Mouse (Mus musculus) kidney, adult 2 months (tissue): ENCODE data around the gene Dgkb. TPM values are rescaled to one million over a fixed set of nuclear protein-coding genes. Genes with fewer than 3 reads are reported as not detected.
A peak's percentile ranks its signal among the peaks of the same experiment; 100 is the strongest.

Experiments used
- DNase-seq: peaks from one replicate; pipeline ENCODE4 v3.0.0; 2021
- H3K27ac ChIP-seq: fragments of 200-500 bp; 2 replicates; pipeline ENCODE4 v1.5.1; 2012; ENCODE audit warnings: low read depth, low read length, control low read depth, inconsistent platforms; ENCODE audit not compliant: insufficient read depth
- H3K27me3 ChIP-seq: fragments of 200-500 bp; replicated peaks from 2 replicates; pipeline ENCODE4 v1.6.1; 2012; ENCODE audit warnings: mild to moderate bottlenecking, moderate library complexity, low read length, inconsistent platforms; ENCODE audit not compliant: control insufficient read depth, insufficient read depth
- H3K36me3 ChIP-seq: fragments of 200-500 bp; 2 replicates; pipeline ENCODE4 v1.6.1; 2012; ENCODE audit warnings: mild to moderate bottlenecking, moderate library complexity, low read length, inconsistent platforms; ENCODE audit not compliant: control insufficient read depth, insufficient read depth
- H3K4me1 ChIP-seq: fragments of 200-500 bp; 2 replicates; pipeline ENCODE4 v1.6.1; 2011; ENCODE audit warnings: low read length; ENCODE audit not compliant: control insufficient read depth, insufficient read depth
- H3K4me3 ChIP-seq: fragments of 200-500 bp; 2 replicates; pipeline ENCODE4 v1.5.1; 2011; ENCODE audit warnings: mild to moderate bottlenecking, low read depth, low read length, control low read depth; ENCODE audit not compliant: insufficient read depth
- CTCF ChIP-seq: fragments of 200-500 bp; conservative IDR thresholded peaks from 2 replicates; pipeline ENCODE4 v1.5.1; 2011; ENCODE audit warnings: low read depth, mild to moderate bottlenecking, control low read depth, low read length, moderate library complexity, mixed read lengths; ENCODE audit not compliant: insufficient read depth, insufficient read length
- POLR2A ChIP-seq: fragments of 200-500 bp; IDR thresholded peaks from one replicate; pipeline ENCODE4 v1.6.1; 2011; ENCODE audit warnings: low read depth, low read length, control low read depth
- WGBS: fragments of 180-500 bp; shearing (Covaris S2); methylation state at CpG from one replicate; pipeline ENCODE4 v1.1.7; 2018; 5-methylcytosine and 5-hydroxymethylcytosine counted together
- polyA plus RNA-seq: library from polyadenylated mRNA; depleted of rRNA; stranded (reverse); fragments of >200 nt; gene quantifications from 2 replicates; pipeline ENCODE4 v1.2.3, GENCODE M21; 2012

Dgkb gene
- polyA plus RNA-seq, 1 experiment = 0.42 TPM

GRCm38 (mm10) chr12:38130209-38130915 lies 312.8 kb downstream of the Dgkb start:
- peak; percentile 14 for DNase-seq
- TF ChIP-seq POLR2A = no peak
- TF ChIP-seq CTCF = peak; percentile 25; the same call in 1 of the 2 replicates
- Histone ChIP-seq H3K36me3 (no peaks in the 10 kb centered on the region), H3K4me3 (no peak overlapping the region), H3K27ac (no peak overlapping the region), H3K4me1 (no peaks in the 10 kb centered on the region), H3K27me3 (no peaks in the 10 kb centered on the region)
- WGBS = 59% methylated on average over 9 of the region's 9 CpGs

- DNase-seq = no peak
- Histone ChIP-seq H3K4me3 (no peak overlapping the region), H3K4me1 (no peaks in the 10 kb centered on the region), H3K27ac (no peak overlapping the region), H3K36me3 (no peaks in the 10 kb centered on the region), H3K27me3 (no peaks in the 10 kb centered on the region)
- TF ChIP-seq POLR2A = no peak
- 75% methylated on average over 5 of the region's 5 CpGs for WGBS
Observed at GRCm38 (mm10) chr12:38136379-38136778, 318.9 kb downstream of the Dgkb start.

GRCm38 (mm10) chr12:38140039-38140438 lies 322.5 kb downstream of the Dgkb start:
- Histone ChIP-seq H3K4me1 (no peaks in the 10 kb centered on the region), H3K27me3 (no peaks in the 10 kb centered on the region), H3K27ac (no peak overlapping the region), H3K36me3 (no peaks in the 10 kb centered on the region), H3K4me3 (no peak overlapping the region)
- DNase-seq = peak; percentile 17
- no peak for TF ChIP-seq POLR2A
- TF ChIP-seq CTCF = no peak

- H3K4me3 ChIP-seq = no peak overlapping the region
- no peak for TF ChIP-seq POLR2A
- no peak for TF ChIP-seq CTCF
- H3K27ac ChIP-seq = no peak overlapping the region
- DNase-seq = no peak
- no peaks in the 10 kb centered on the region for H3K4me1 ChIP-seq
- H3K27me3 ChIP-seq = no peaks in the 10 kb centered on the region
- H3K36me3 ChIP-seq = no peaks in the 10 kb centered on the region
- 65% methylated on average over 1 of the region's 1 CpGs for WGBS
Observed at GRCm38 (mm10) chr12:38232665-38233064, 415.1 kb downstream of the Dgkb start.

- H3K4me3 ChIP-seq = no peak overlapping the region
- TF ChIP-seq POLR2A (no peak), CTCF (no peak)
- DNase-seq = no peak
Observed at GRCm38 (mm10) chr12:38268856-38269255, 451.3 kb downstream of the Dgkb start.

GRCm38 (mm10) chr12:38301497-38301896 lies 484.0 kb downstream of the Dgkb start:
- Histone ChIP-seq H3K27ac (no peak overlapping the region), H3K4me3 (no peak overlapping the region), H3K36me3 (no peaks in the 10 kb centered on the region), H3K4me1 (no peaks in the 10 kb centered on the region), H3K27me3 (no peaks in the 10 kb centered on the region)
- no peak for DNase-seq
- WGBS = 46% methylated on average over 1 of the region's 1 CpGs
- no peak for TF ChIP-seq POLR2A
- no peak for TF ChIP-seq CTCF

More at GRCm38 (mm10) chr12:38268856-38269255, 451.3 kb downstream of the Dgkb start:
- no peaks in the 10 kb centered on the region for H3K36me3 ChIP-seq
- H3K27me3 ChIP-seq = no peaks in the 10 kb centered on the region
- H3K27ac ChIP-seq = no peak overlapping the region
- no peaks in the 10 kb centered on the region for H3K4me1 ChIP-seq

- H3K36me3 ChIP-seq = no peaks in the 10 kb centered on the region
- TF ChIP-seq POLR2A = no peak
- H3K27me3 ChIP-seq = no peaks in the 10 kb centered on the region
- DNase-seq = no peak
- no peak overlapping the region for H3K4me3 ChIP-seq
- H3K27ac ChIP-seq = no peak overlapping the region
- WGBS = 76% methylated on average over 3 of the region's 3 CpGs
- no peaks in the 10 kb centered on the region for H3K4me1 ChIP-seq
Observed at GRCm38 (mm10) chr12:38303841-38304240, 486.3 kb downstream of the Dgkb start.
